Mouse (Mus musculus) embryonic facial prominence, embryonic 12.5 days (tissue): ENCODE measurements at regions not wholly inside any gene's neighbourhood (a gene's known extent, or its start where the extent isn't known, plus 50 kb on each side); places are given as distances from the start of the nearest gene placed in this dataset.
A peak's percentile ranks its signal among the peaks of the same experiment; 100 is the strongest.

Experiments
- ATAC-seq: fragments of 200-750 bp; cut with Nextera tagmentation; 2 replicates; pipeline ENCODE4 v1.8.0; 2017; ENCODE audit not compliant: insufficient number of reproducible peaks, insufficient read depth, low FRiP score, low TSS enrichment
- H3K27ac ChIP-seq: fragments of 300-500 bp; sonication (generic); 2 replicates; pipeline ENCODE4 v1.5.1; 2016; ENCODE audit warnings: mild to moderate bottlenecking
- H3K27me3 ChIP-seq: fragments of 300-500 bp; sonication (generic); 2 replicates; pipeline ENCODE4 v1.6.1; 2016; ENCODE audit warnings: mild to moderate bottlenecking, moderate library complexity
- H3K36me3 ChIP-seq: fragments of 300-500 bp; sonication (generic); 2 replicates; pipeline ENCODE4 v1.6.1; 2016; ENCODE audit warnings: mild to moderate bottlenecking
- H3K4me1 ChIP-seq: fragments of 300-500 bp; sonication (generic); 2 replicates; pipeline ENCODE4 v1.6.1; 2016
- H3K4me2 ChIP-seq: fragments of 300-500 bp; sonication (generic); replicated peaks from 2 replicates; pipeline ENCODE4 v1.6.1; 2016; ENCODE audit warnings: mild to moderate bottlenecking, moderate library complexity
- H3K4me3 ChIP-seq: fragments of 300-500 bp; sonication (generic); 2 replicates; pipeline ENCODE4 v1.5.1; 2016; ENCODE audit warnings: mild to moderate bottlenecking
- H3K9ac ChIP-seq: fragments of 300-500 bp; sonication (generic); 2 replicates; pipeline ENCODE4 v1.6.1; 2016; ENCODE audit warnings: mild to moderate bottlenecking, moderate library complexity
- H3K9me3 ChIP-seq: fragments of 300-500 bp; sonication (generic); 2 replicates; pipeline ENCODE4 v1.6.1; 2016; ENCODE audit warnings: mild to moderate bottlenecking, moderate library complexity
- WGBS: fragments of 180-500 bp; shearing (Covaris S2); methylation state at CpG from one replicate; pipeline ENCODE4 v1.1.7; 2016; 5-methylcytosine and 5-hydroxymethylcytosine counted together

- Histone ChIP-seq H3K9me3 (no peaks in the 10 kb centered on the region), H3K27ac (no peak overlapping the region), H3K9ac (no peak overlapping the region), H3K4me1 (no peaks in the 10 kb centered on the region), H3K4me3 (no peak overlapping the region), H3K4me2 (no peak overlapping the region), H3K36me3 (no peaks in the 10 kb centered on the region), H3K27me3 (no peaks in the 10 kb centered on the region)
- 49% methylated on average over 4 of the region's 4 CpGs for WGBS
- ATAC-seq: no peak
These were observed 448.4 kb upstream of the Fam92a start for GRCm38 (mm10) chr4:12620059-12620755.

DNA sequence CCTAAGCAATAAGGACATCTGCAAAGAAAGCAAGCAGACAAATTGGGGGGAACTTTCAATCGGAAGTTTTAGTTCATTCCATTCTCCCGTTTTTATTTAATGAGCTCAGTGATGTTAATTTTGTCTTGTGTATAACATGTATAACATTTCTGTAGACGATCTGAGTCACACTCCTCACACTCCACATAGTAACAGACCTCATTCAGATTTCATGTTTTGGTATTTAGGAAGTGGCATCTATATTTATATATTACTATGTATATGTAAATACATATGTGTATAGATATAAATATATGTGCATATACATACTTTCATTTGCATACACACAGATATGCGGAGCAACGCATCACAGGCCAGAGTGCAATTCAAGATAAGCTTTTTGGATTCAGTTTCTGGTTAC is 444.9 kb upstream of the Fam92a start:
- Histone ChIP-seq H3K27me3 (no peaks in the 10 kb centered on the region), H3K9ac (no peak overlapping the region), H3K9me3 (no peaks in the 10 kb centered on the region), H3K4me1 (no peaks in the 10 kb centered on the region), H3K4me2 (no peak overlapping the region), H3K27ac (no peak overlapping the region), H3K36me3 (no peaks in the 10 kb centered on the region), H3K4me3 (no peak overlapping the region)
- WGBS: 81% methylated on average over 5 of the region's 5 CpGs
- ATAC-seq: no peak

DNA sequence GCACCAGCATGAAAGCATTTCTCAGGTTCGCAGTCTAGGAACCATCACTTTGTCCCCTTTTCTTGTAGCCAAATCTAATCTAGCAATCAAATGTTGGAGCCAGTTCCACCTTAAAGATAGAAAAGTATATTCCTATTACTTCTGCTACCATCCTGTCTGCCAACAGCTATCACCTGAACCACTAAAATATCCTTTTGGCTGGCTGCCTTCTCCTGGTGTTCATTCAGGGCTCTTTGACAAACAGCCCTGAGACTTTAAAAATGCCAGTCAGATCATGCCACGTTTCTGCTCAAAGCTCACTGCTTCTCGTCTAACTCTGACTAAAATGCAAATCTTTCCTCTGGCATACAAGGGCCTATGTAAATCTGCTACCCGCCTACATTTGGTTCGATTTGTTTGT is 439.7 kb upstream of the Fam92a start:
- no peaks in the 10 kb centered on the region for H3K4me1 ChIP-seq
- no peak overlapping the region for H3K9ac ChIP-seq
- no peaks in the 10 kb centered on the region for H3K9me3 ChIP-seq
- no peaks in the 10 kb centered on the region for H3K27me3 ChIP-seq
- no peak for ATAC-seq
- H3K4me3 ChIP-seq: no peak overlapping the region
- no peak overlapping the region for H3K4me2 ChIP-seq
- no peaks in the 10 kb centered on the region for H3K36me3 ChIP-seq
- 67% methylated on average over 5 of the region's 5 CpGs for WGBS
- H3K27ac ChIP-seq: no peak overlapping the region

GRCm38 (mm10) chr4:12601165-12601919 is 429.5 kb upstream of the Fam92a start:
- H3K36me3 ChIP-seq: no peaks in the 10 kb centered on the region
- no peaks in the 10 kb centered on the region for H3K27me3 ChIP-seq
- H3K4me2 ChIP-seq: no peak overlapping the region
- no peak overlapping the region for H3K27ac ChIP-seq
- no peak overlapping the region for H3K9ac ChIP-seq
- ATAC-seq: no peak
- WGBS: 75% methylated on average over 15 of the region's 15 CpGs
- H3K9me3 ChIP-seq: no peaks in the 10 kb centered on the region
- no peak overlapping the region for H3K4me3 ChIP-seq
- H3K4me1 ChIP-seq: peaks cover 17% of the 10 kb centered on the region

- WGBS: 16% methylated on average over 10 of the region's 10 CpGs
These were observed 424.1 kb upstream of the Fam92a start for GRCm38 (mm10) chr4:12595801-12596515.

DNA sequence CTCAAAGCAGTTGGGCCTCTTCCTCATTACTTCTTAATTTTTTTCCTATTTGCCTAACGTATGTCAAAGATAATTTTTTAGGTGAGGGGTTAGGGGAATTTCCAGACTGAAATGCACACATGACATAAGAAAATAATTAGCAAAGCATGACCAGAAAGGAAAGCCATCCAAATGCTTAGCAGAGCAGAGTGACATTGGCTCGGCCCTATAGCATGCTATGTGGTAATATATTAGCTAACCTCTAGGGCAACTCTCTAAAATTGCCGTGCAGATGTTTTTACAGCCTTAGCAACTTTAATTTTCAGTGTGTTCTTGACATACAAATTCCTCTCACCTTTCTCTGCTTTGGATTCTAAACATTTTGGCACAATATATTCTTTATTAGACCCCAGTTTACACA is 421.2 kb upstream of the Fam92a start:
- Histone ChIP-seq H3K4me2 (no peak overlapping the region), H3K4me3 (no peak overlapping the region), H3K36me3 (no peaks in the 10 kb centered on the region), H3K4me1 (peaks cover 33% of the 10 kb centered on the region), H3K9ac (no peak overlapping the region), H3K9me3 (no peaks in the 10 kb centered on the region), H3K27ac (no peak overlapping the region), H3K27me3 (no peaks in the 10 kb centered on the region)
- ATAC-seq: no peak
- WGBS: 24% methylated on average over 3 of the region's 3 CpGs

More at GRCm38 (mm10) chr4:12595801-12596515, 424.1 kb upstream of the Fam92a start:
- no peak overlapping the region for H3K4me2 ChIP-seq
- peaks cover 34% of the 10 kb centered on the region for H3K4me1 ChIP-seq
- no peaks in the 10 kb centered on the region for H3K9me3 ChIP-seq
- no peak overlapping the region for H3K9ac ChIP-seq
- H3K4me3 ChIP-seq: no peak overlapping the region
- peak; percentile 79 for ATAC-seq
- no peaks in the 10 kb centered on the region for H3K27me3 ChIP-seq
- H3K27ac ChIP-seq: peak overlapping the region; percentile 74
- H3K36me3 ChIP-seq: no peaks in the 10 kb centered on the region

DNA sequence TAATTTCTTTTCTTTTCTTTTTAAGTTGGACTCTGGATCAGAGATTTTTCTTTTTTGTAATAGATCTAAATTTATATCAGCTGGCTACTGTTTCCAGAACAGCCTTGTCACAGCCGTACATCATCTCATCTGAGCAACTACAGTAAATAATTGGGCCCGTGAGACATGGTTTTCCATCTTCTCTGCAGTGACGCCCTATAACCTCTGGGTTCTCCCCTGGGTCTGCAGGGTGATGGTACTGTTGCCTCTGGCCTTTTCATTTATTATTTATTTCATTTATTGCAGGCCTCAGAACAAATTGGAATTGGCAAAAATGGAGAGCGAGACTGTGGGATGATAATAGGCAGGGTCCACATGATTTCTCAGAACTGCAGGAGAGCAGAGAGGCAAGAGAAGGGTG is 406.3 kb upstream of the Fam92a start:
- H3K4me2 ChIP-seq: no peak overlapping the region
- no peak overlapping the region for H3K9ac ChIP-seq
- no peak overlapping the region for H3K27ac ChIP-seq
- H3K9me3 ChIP-seq: no peaks in the 10 kb centered on the region
- H3K4me3 ChIP-seq: no peak overlapping the region
- H3K27me3 ChIP-seq: no peaks in the 10 kb centered on the region
- no peaks in the 10 kb centered on the region for H3K4me1 ChIP-seq
- H3K36me3 ChIP-seq: no peaks in the 10 kb centered on the region
- 66% methylated on average over 4 of the region's 4 CpGs for WGBS
- ATAC-seq: no peak

DNA sequence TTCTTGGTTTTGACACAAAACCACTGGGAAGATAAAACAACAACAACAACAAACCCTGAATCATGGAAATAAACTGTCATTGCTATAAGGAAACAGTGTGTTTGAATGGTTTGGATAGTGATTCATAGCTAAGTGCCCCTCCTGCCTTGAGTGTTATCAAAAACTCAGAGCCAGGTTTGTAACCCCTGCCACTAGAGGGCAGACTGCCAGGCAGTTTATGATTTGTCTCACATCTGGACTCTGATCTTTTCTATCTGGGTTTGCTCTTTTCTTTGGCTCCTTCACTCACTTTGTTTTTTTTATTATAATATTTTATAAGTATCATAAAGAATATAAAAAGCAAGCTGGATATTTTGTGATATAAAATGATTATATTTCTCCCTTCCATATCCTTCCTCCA is 400.1 kb upstream of the Fam92a start:
- Histone ChIP-seq H3K9me3 (no peaks in the 10 kb centered on the region), H3K27me3 (no peaks in the 10 kb centered on the region), H3K4me1 (peaks cover 5% of the 10 kb centered on the region; the same call in 1 of the 2 replicates), H3K9ac (no peak overlapping the region), H3K27ac (no peak overlapping the region), H3K4me2 (no peak overlapping the region), H3K4me3 (no peak overlapping the region), H3K36me3 (no peaks in the 10 kb centered on the region)
- ATAC-seq: no peak

DNA sequence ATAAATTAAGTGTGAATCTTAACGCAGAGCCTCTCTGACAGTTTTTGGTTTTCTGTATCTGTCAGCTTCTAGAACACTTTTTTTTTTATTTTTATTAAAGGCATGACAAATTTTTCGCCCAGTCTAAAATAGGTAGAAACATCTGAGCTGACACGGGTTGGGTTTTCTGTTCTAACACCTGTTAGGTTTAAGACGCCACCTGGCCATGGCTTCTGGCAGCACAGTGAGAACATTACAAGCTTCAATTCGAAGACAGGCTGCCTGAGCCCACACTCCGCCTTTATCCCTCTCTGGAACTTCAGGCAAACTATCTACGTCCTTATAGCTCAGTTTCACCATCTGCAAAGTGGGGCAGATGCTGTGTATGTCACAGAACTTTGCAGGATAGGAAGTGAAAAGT is 398.9 kb upstream of the Fam92a start:
- 81% methylated on average over 7 of the region's 7 CpGs for WGBS
- H3K4me1 ChIP-seq: peaks cover 5% of the 10 kb centered on the region; the same call in 1 of the 2 replicates
- H3K27ac ChIP-seq: no peak overlapping the region
- H3K9me3 ChIP-seq: no peaks in the 10 kb centered on the region
- H3K4me3 ChIP-seq: no peak overlapping the region
- ATAC-seq: no peak
- H3K4me2 ChIP-seq: no peak overlapping the region
- no peak overlapping the region for H3K9ac ChIP-seq
- no peaks in the 10 kb centered on the region for H3K36me3 ChIP-seq
- H3K27me3 ChIP-seq: no peaks in the 10 kb centered on the region

DNA sequence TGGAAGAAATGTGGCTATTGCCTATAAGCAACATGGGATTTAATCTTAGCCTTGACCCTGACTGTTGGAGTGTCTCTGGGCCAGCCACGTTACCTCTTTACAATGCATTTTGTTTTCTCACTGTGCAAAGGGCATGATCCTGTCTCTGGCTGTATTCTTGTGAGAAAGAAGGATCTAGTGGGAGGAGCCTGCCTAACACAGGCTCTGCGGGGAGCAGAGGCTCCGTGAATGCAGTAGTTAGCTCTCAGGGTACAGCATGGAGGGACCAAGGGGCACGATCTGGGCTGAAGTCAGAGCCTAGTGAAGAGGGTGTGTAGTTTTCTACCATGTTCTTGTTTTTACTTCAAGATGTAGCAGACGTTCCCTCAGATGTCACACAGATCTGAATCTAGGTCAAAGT is 395.8 kb upstream of the Fam92a start:
- H3K4me2 ChIP-seq: no peak overlapping the region
- H3K4me3 ChIP-seq: no peak overlapping the region
- no peak overlapping the region for H3K9ac ChIP-seq
- H3K36me3 ChIP-seq: no peaks in the 10 kb centered on the region
- H3K4me1 ChIP-seq: peaks cover 5% of the 10 kb centered on the region; the same call in 1 of the 2 replicates
- 32% methylated on average over 5 of the region's 5 CpGs for WGBS
- no peaks in the 10 kb centered on the region for H3K9me3 ChIP-seq
- ATAC-seq: no peak
- H3K27me3 ChIP-seq: no peaks in the 10 kb centered on the region
- no peak overlapping the region for H3K27ac ChIP-seq

DNA sequence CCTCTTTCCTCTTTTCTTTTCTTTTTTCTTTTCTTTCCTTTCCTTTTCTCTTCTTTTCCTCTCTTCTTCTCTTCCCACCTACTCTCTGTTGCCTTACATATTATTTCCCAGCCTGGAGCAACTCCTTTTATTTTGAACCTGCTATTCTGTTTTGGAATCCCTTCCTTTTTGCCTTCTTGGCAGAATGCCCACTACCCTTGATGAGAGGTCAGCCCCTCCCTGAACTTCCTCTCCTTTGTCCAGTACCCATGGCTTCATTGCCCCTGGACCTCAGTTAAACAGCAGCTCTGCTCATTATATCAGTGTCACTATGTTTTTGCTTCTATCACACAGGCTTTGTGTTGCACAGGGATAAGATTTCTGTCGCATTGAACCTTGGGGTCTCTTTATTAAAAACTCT is 391.2 kb upstream of the Fam92a start:
- H3K9ac ChIP-seq: no peak overlapping the region
- no peak overlapping the region for H3K27ac ChIP-seq
- H3K9me3 ChIP-seq: no peaks in the 10 kb centered on the region
- peaks cover 5% of the 10 kb centered on the region; the same call in 1 of the 2 replicates for H3K4me1 ChIP-seq
- no peaks in the 10 kb centered on the region for H3K27me3 ChIP-seq
- H3K4me3 ChIP-seq: no peak overlapping the region
- no peaks in the 10 kb centered on the region for H3K36me3 ChIP-seq
- WGBS: 60% methylated on average over 1 of the region's 1 CpGs
- no peak for ATAC-seq
- H3K4me2 ChIP-seq: no peak overlapping the region

DNA sequence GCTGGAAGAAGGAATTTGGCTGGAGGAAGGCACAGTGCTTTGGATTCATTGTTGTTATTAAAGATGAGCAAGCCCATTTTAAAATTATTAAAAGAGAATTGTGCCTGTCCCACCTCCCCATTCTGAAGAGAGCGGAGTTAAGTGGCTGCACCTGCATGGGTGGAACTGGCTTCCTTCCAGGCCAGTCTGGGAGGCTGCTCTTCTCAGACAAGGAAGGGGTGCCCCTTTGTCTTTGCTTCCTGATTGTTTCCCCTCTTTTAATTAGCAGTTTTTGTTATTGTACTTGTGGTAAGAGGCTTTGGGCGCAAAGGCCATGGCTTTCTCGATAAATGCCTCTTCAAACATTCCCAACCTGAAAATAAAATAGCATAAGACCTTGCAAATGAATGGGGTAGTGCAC is 388.7 kb upstream of the Fam92a start:
- Histone ChIP-seq H3K36me3 (no peaks in the 10 kb centered on the region), H3K4me1 (no peaks in the 10 kb centered on the region; the same call in 1 of the 2 replicates), H3K4me2 (no peak overlapping the region), H3K27ac (peak overlapping the region; percentile 11; the same call in 1 of the 2 replicates), H3K27me3 (no peaks in the 10 kb centered on the region), H3K9me3 (no peaks in the 10 kb centered on the region), H3K4me3 (no peak overlapping the region), H3K9ac (no peak overlapping the region)
- WGBS: 72% methylated on average over 3 of the region's 3 CpGs
- no peak for ATAC-seq
